In the genomic region with DNA sequence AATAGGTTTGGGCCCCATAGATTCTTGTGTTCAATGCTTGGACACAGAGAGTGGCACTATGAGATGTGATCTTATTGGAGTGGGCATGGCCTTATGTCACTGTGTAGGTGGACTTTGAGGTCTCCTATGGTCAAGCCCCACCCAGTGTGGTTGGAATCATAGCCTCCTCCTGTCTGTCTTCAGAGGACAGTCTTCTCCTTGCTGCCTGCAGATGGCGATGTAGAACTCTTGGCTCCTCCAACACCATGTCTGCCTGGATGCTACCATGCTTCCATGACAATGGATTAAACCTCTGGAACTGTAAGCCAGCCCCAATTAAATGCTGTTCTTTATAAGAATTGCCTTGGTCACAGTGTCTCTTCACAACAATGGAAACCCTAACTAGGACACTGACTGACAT, we compare ENCODE assay signal across 13 mouse cellular contexts. TPM values are rescaled to one million over a fixed set of nuclear protein-coding genes. Genes with fewer than 3 reads are reported as not detected.
DNase-seq lines count a peak whose midpoint lies in the region; ATAC-seq and TF ChIP-seq lines count a peak whose summit lies in the region.
"Had no signal": no experiment of that assay in that cellular context is flagged by ENCODE, and none has a peak within 500 bp of the region (broad histone marks: within the 10 kb centered on the region; RNA-seq: fewer than 3 reads in every experiment).

No protein-coding gene starts in this region.

- H3K9me3 ChIP-seq in kidney, postnatal 0 days (replicated peaks; ENCODE audit: low read length), result no peaks in the 10 kb centered on the region
- no peaks in the 10 kb centered on the region for H3K9me3 ChIP-seq in forebrain, embryonic 12.5 days
- H3K9me3 ChIP-seq: G1E; intestine, embryonic 15.5 days; limb, embryonic 10.5 days had no signal

- H3K9ac ChIP-seq in kidney, postnatal 0 days (ENCODE audit: low read depth, low read length), result no peak overlapping the region
- no peak overlapping the region for H3K9ac ChIP-seq in forebrain, embryonic 12.5 days
- H3K9ac ChIP-seq: intestine, embryonic 15.5 days had no signal

- no peak overlapping the region for H3K27ac ChIP-seq in kidney, postnatal 0 days
- H3K27ac ChIP-seq in forebrain, embryonic 12.5 days, result no peak overlapping the region
- H3K27ac ChIP-seq: heart, adult 2 months; intestine, embryonic 15.5 days; limb, embryonic 10.5 days; macrophage had no signal

- no peaks in the 10 kb centered on the region; the same call in 1 of the 2 replicates for H3K4me1 ChIP-seq in kidney, postnatal 0 days (replicated peaks; ENCODE audit: insufficient read depth, low read length)
- H3K4me1 ChIP-seq in forebrain, embryonic 12.5 days, result peaks cover 11% of the 10 kb centered on the region

- no peak for DNase-seq in kidney, postnatal 0 days (ENCODE audit: low spot score)
- DNase-seq in kidney, postnatal 25 days, result no peak
- peak; percentile 22 for DNase-seq in thymus, postnatal 4 days
- DNase-seq in thymus, postnatal 36 days, result no peak
- DNase-seq in embryo, embryonic 11 days, result peak; percentile 30
- DNase-seq in layer of hippocampus, adult 9-11 months, result no peak
- DNase-seq in right cerebral cortex, postnatal 4 days, result no peak
- DNase-seq: heart, adult 2 months had no signal

- no peak for ATAC-seq in kidney, postnatal 0 days (replicated peaks; ENCODE audit: low FRiP score, low read depth)
- ATAC-seq in forebrain, embryonic 12.5 days (ENCODE audit: low FRiP score), result no peak
- ATAC-seq: intestine, embryonic 15.5 days had no signal

- TF ChIP-seq CTCF in kidney, postnatal 0 days (IDR thresholded peaks at IDR 0.05; ENCODE audit: low read depth), result peak; percentile 21; the same call in 1 of the 2 replicates

- H3K27me3 ChIP-seq in kidney, postnatal 0 days (ENCODE audit: insufficient read depth, low read length), result no peaks in the 10 kb centered on the region
- no peaks in the 10 kb centered on the region for H3K27me3 ChIP-seq in forebrain, embryonic 12.5 days
- H3K27me3 ChIP-seq: intestine, embryonic 15.5 days had no signal

- 100% methylated on average over 1 of the region's 1 CpGs for WGBS in kidney, postnatal 0 days
- 77% methylated on average over 1 of the region's 1 CpGs for WGBS in forebrain, embryonic 12.5 days

- no peak overlapping the region for H3K4me3 ChIP-seq in kidney, postnatal 0 days (replicated peaks; ENCODE audit: low read depth, low read length)
- H3K4me3 ChIP-seq in forebrain, embryonic 12.5 days (replicated peaks), result no peak overlapping the region
- H3K4me3 ChIP-seq: heart, adult 2 months; intestine, embryonic 15.5 days; limb, embryonic 10.5 days had no signal

- H3K36me3 ChIP-seq in kidney, postnatal 0 days (ENCODE audit: insufficient read depth, low read length), result no peaks in the 10 kb centered on the region
- H3K36me3 ChIP-seq in forebrain, embryonic 12.5 days (replicated peaks), result no peaks in the 10 kb centered on the region
- H3K36me3 ChIP-seq: G1E; intestine, embryonic 15.5 days; limb, embryonic 10.5 days had no signal

- H3K4me2 ChIP-seq in kidney, postnatal 0 days (ENCODE audit: low read length), result no peak overlapping the region
- H3K4me2 ChIP-seq in forebrain, embryonic 12.5 days, result no peak overlapping the region
- H3K4me2 ChIP-seq: intestine, embryonic 15.5 days had no signal

RNA-seq across cellular contexts. Expression of gene Gm9195, which starts 13.3 kb away (rescaled TPM):
- not detected in 2 replicates for polyA plus RNA-seq in kidney, postnatal 0 days (2015; fragmentation: Nextera tagmentation; extraction: Ambion mirVana)
- polyA plus RNA-seq in forebrain, embryonic 12.5 days (2016; fragmentation: Nextera tagmentation; extraction: Ambion mirVana), result not detected in 2 replicates
- polyA plus RNA-seq: G1E; heart, adult 2 months; intestine, embryonic 15.5 days; limb, embryonic 10.5 days; macrophage had no signal

Comparison
In these comparisons a context has a peak if more than half of its experiments do, and no peak if none do; other contexts are left out.
1. DNase-seq: peak in thymus, postnatal 4 days (single experiment) and embryo, embryonic 11 days (single experiment); none in kidney, postnatal 0 days (single experiment), kidney, postnatal 25 days (0 of 2), thymus, postnatal 36 days (0 of 2), layer of hippocampus, adult 9-11 months (single experiment) and right cerebral cortex, postnatal 4 days (single experiment).